Mouse (Mus musculus) fibroblast of lung, adult 2 months (primary cell): ENCODE results near the gene Foxc2.
A peak's percentile ranks its signal among the peaks of the same experiment; 100 is the strongest.

Source experiments
- DNase-seq: peaks from one replicate; pipeline ENCODE4 v3.0.0-alpha.2; 2011; ENCODE audit warnings: low read depth

Gene Foxc2

DNA sequence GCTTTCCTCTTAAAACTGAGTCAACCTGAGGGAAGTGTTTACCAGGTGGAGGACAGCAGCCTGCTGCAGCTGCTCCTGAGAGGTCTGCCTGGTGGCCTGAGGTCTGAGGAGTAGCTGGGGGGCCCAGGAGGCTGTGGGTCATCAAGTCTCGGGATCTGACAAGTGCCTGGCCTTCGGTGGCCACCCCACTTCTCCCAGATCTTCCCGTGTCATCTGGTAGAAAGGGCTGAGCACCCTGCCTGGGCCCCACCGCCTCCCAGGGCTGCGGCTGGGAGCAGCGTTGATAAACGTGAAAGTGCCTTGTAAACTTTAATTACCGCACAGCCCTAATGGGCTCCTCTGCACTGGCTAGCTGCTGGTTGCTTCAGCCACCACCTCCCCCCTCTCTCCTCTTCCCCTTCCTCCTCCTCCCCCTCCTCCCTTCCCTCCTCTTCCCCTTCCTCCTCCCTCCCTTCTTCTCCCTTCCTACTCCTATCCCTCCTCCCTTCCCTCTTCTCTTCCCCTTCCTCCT is 32.7 kb downstream of the Foxc2 start:
- no peak for DNase-seq

DNA sequence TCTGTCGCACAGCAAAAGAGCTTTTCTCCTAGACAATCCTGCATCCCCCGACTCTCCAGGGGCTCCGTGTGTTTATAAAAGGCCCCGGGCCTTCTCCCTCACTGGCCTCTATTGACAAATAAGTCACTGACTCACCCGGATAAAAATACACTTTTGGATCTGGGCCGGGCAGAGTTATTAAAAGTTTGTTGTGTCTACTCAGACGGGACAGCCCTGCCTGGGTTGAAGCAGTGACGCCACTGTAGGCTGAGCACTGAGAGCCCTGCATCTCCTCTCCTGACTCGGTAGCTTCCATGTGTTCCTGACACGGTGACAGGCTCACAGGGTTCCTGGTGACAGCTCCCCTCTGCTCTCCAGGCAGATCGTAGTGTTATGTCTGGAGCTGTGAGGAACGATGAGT is 36.4 kb downstream of the Foxc2 start:
- DNase-seq, result peak; percentile 53

DNA sequence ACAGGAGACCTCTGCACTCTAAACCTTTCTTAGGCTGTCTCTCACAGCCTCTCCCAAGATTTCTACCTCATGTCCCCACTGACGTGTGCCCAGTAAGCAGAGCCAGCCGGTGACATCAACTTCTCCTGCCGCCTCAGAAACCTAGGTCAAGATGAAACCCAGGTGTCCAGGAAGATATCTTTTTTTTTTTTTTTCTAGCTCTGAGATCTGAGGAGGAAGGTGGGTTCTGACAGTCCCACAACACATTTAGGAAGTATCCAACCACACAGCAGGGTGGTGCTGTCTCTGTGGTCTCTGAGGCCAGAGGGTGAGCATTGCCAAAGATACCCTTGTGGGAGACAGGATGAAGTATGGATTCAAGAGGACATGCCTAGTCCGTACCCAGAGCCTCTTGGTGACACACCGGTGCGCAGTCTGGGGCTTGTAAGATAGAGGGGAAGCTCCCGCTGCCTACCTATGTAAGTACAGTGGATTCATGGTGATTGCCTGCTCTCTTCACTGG is 41.1 kb downstream of the Foxc2 start:
- no peak for DNase-seq

DNA sequence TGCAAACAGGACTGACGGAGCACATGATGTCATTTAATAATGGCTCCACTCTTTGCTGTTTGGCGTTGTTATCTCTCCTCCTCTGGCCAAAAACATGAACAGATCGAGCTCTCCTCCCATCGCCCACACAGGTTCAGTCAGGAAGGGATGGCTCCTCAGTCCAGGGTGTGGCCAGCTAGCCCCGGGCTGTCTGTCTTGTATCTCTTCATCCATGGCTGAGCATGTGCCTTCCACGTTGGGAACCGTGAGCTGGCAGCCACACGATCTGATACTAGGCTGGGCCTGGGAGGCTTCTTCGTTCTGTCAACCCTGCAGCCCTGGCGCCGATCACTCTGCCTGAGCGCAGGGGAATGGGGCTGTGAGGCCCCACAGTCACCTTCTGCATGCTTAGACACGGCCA is 42.8 kb downstream of the Foxc2 start:
- no peak for DNase-seq

DNA sequence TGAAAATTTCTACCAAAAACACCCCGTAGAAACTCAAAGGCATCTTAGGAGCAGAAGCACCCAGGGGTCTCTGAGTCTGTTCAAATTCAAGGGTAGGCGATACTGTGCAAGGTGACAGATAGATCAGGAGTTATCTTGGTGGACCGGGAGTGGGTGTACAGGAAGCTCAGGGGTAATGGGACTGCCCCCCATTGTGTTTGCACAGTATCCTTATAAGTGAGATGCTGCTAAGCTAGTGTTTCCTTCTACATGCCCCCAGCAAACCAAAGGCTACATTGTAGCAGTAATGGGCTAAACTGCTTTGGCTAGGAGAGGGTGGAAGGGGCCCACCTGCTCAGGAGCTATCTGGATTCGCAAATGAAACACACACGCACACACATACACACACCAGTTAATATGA is 45.5 kb downstream of the Foxc2 start:
- DNase-seq, result no peak

DNA sequence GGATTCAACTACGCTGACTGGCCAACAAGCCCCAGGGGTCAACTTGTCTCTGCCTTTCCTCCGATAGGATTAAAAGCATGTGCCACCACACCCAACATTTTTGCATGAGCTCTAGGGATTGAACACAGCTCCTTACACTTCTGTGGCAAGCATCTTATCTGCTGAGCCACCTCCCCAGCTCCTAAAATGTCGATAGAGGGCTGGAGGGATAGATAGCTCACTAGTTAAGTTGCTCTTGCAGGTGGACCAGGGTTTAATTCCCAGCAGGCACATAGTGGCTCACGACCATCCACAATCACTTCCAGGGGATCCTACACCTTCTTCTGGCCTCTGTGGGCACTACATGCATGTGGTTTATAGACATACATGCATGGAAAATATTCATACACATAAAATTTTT is 46.4 kb downstream of the Foxc2 start:
- no peak for DNase-seq

DNA sequence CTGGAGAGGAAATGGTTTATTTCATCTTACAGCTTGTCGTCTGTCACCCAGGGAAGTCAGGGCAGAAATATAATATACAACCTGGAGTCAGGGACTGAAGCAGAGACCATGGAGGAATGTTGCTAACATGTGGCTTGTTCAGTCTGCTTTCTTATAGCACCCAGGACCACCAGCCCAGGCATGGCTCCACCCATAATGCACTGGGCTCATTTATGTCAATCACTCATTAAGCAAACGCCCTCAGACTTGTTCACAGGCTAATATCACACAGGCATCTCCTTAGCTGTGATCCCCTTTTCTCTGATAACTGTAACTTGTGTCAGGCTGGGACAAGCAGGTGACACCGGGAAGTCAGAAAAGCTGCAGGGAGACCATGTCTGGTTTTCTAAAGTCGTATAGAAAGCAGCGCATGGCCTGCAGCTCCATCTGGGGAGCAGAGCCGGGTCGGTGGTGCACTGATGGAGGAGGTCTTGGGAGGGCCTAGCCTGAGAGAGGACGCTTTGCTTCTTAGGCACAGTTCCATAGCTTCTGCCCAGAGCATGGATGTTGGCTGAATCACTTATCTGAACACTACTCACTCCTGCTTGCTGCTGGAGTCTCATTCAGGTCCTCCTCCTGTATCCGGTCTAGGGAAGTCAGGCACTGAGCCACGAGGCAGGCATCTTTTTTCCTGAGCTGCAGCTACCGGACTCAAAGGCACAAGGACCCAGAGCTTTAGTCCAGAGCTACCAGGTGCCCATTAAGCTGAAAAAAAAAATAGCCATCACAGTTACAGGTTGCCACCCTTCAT is 47.1 kb downstream of the Foxc2 start:
- peak; percentile 19 for DNase-seq

DNA sequence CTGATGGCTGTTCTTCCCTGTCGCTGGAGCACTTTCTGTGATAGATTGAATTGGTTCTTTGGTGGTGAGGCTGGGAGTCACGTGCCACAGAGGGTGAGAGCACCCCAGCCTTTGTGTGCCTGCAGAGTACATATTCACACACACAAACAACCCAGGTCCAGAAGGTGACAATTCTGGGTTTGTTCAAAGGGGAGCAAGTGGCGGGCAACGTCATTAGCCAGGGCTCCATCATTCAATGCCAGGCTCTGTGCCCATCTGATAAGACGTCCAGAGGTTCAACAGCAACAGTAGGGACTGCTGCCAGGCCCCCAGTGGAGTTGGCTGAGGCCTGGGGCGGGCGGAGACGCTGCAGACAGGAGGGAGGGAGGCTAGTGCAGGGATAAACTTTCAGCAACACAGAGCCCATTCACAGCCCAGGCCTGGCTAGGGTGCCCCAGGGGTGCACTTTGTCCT is 48.1 kb downstream of the Foxc2 start:
- DNase-seq, result peak; percentile 89

DNA sequence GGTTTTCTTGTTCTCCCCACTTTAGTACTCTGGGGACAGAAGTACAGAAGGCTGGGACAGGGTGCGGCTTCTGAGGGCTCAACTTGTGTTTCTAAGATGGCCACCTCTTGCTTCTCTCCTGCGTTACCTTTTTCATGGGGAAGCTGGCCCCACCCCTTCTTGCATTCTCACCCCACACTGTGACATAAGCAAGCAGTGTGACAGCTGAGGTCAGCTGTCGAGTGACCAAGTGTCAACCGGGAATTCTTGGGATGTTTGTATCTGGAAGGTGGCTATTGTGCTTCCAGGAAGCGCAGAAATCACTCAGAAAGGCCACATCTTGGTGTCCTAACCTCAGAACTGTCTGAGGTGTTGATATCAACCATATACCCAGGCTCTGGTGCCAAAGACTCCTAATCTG is 52.1 kb downstream of the Foxc2 start:
- no peak for DNase-seq
